Mouse (Mus musculus) layer of hippocampus, adult 2 months (tissue): ENCODE results near the gene Serhl. TPM values are rescaled to one million over a fixed set of nuclear protein-coding genes. Genes with fewer than 3 reads are reported as not detected.
"Not testable (repeated sequence)": the region's sequence is repeated elsewhere in the genome, so short reads cannot be mapped to it uniquely, and the experiment has no call there.

Experiments
- DNase-seq, 2 experiments: peaks; one replicate each; pipeline ENCODE4 v3.0.0; 2022; ENCODE audit warnings: low spot score in 2 of 2
- H3K27ac ChIP-seq: fragments of 200-600 bp; 2 replicates; pipeline ENCODE4 v1.8.1; 2022
- H3K4me3 ChIP-seq: fragments of 200-600 bp; 2 replicates; pipeline ENCODE4 v1.8.1; 2022; ENCODE audit warnings: mild to moderate bottlenecking
- CTCF ChIP-seq: fragments of 200-600 bp; conservative IDR thresholded peaks from 2 replicates; pipeline ENCODE4 v1.8.1; 2022; ENCODE audit warnings: antibody characterized with exemption, mild to moderate bottlenecking, moderate library complexity
- long read RNA-seq, 2 experiments: library from polyadenylated mRNA; stranded (forward); transcript quantifications; one replicate each; pipeline ENCODE4 v2.0.0; 2021; ENCODE audit warnings: borderline mapping rate in 2 of 2
- total RNA-seq, 2 experiments: library from RNA; stranded (reverse); gene quantifications; 2 replicates each; pipeline ENCODE4 v1.2.3; 2021

The Serhl gene
- total RNA-seq, result 10 to 100 TPM in 1 of 2 experiments, 1 to 10 TPM in 1; 7.1 to 11.8 TPM
- long read RNA-seq, experiment 1, partial matches to known transcripts, result 0 of 6 reads
- long read RNA-seq, experiment 1, other reads (novel, unspliced or antisense), result 2 of 6 reads
- long read RNA-seq, experiment 2, transcript Serhl-201 (12 exons, 1,371 nt), result major isoform, 6 of 7 reads
- long read RNA-seq, experiment 2, partial matches to known transcripts, result 0 of 7 reads
- long read RNA-seq, experiment 2, other reads (novel, unspliced or antisense), result 0 of 7 reads

DNA sequence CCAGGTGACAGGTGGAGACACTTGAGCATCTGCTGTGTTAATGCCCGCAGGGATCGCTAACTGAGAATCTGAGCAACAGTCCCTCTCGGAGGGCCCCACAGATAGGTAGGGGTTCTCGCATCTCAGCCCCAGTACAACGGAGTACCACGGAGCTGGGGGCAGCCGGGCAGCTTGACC, at the start of gene Serhl:
Gene Serhl (plus strand): TSS at position 78 of the 177 bp plus-strand sequence.
- TF ChIP-seq CTCF, result no peak
- DNase-seq, result no peak
- H3K4me3 ChIP-seq, result no peak within 1 kb of the TSS
- no peak within 1 kb of the TSS for H3K27ac ChIP-seq

DNA sequence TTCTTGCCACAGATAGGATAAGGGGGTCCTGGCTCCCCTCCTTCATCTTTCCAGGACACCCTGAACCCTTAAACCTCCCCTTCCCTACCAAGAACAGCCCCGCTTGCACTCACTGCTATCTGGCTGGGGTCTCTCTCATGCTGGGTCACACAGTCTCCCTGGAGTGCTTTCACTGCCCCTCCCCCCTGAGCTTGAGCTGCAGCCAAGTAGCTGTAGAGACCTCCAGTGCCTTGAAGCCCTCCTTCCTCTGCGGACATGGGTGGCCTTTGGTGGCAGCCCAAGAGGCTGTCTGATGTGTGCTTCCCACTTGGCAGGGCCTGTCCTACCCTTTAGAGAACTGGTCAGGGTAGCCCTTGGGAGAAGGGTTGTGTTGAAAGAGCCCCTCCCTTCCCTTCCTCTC, 49.1 kb upstream of the Serhl start:
- DNase-seq, result no peak
- Histone ChIP-seq H3K27ac (no peak overlapping the region), H3K4me3 (no peak overlapping the region)
- TF ChIP-seq CTCF, result no peak

DNA sequence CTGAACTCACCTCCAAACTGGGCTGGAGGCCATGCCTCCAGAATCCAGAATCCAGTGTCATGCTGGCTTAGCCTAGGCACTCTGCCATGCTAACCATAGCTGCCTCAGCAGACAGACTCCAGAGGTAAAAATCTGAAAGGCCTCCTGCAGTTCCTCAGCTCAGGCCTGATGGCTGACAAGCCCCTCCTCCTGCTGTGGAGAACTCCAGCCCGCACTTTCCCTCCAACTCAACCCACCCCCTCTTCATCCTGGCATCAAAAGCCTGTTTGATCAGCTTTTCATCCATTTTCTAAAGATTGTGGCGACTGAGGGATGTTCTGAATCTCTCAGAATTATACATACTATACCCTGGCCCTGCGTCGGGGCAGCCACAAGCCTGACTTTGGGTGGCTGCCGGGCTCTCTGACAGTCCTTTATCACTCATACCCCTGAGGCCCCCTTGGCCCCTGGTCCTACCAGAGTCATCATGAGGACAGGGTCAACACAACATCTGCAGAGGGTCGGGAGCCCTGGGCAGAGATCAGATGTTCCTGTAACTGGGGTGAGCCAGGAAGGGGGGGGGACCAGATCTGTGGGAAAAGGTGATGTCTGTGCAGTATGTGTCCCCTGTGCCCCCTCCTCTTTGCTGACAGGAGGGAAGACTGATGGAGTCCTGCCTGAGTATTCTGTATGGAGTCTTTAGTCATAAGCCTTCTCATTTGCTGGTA, 46.5 kb upstream of the Serhl start:
- DNase-seq, result peak; percentile 64 to 71
- TF ChIP-seq CTCF, result no peak
- Histone ChIP-seq H3K4me3 (peak overlapping the region; percentile 50), H3K27ac (peak overlapping the region; percentile 92)

DNA sequence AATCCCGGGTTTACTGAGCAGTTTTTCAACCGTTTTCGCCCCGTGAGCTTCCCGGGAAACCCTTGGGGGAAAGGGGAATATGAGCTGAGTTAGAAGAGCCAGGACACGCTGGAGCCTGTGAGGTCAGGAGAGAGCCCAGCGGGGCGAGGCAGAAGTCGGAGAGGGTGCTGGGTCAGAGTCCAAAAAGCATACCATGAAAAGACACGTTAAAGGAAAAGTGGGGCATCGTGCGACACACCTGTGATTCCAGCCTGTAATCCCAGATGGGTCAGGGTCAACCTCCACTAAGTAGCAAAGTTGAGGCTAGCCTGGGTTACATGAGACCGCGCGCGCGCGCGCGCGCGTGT, 46.0 kb upstream of the Serhl start:
- peak overlapping the region; percentile 92 for H3K27ac ChIP-seq
- H3K4me3 ChIP-seq, result peak overlapping the region; percentile 50
- DNase-seq, result no peak
- no peak for TF ChIP-seq CTCF

DNA sequence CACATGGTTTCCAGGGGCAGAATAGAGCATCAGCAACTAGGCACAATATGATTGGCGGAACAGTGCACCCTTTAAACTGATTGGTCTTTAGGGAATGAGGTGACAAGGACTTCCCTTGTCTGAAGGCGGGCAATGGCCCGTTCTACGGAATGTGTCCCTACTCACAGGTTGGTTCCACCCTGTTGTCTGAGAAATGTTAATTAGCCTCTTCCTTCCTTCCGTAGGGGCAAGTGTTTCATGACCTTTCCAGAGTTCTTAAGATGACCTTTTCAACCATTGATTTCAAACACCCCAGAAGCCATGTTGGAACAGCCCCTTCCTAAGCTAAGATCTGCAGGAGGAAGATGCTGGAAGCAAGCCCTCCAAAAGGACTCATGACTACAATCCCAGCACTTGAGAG, 43.7 kb upstream of the Serhl start:
- not testable (repeated sequence) for DNase-seq, H3K4me3 ChIP-seq, H3K27ac ChIP-seq

DNA sequence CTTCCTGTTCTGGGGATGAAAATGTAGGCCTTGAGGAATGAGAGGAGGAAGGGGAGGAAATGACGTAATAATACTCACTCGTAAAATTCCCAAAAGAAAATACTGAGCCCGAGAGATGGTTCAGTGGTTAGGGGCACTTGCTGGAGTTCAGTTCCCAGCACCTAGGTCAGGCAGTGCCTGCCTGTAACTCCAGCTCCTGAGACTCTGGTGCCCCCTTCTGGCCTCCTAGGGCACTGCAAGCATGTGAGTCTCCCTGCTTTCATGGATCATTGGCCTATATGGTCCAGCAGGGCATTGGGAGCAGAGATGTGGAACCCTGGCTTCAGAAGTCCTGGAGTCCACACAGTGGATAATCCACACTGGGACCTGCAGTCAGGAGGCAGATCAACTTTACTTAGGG, 43.0 kb upstream of the Serhl start:
- no peak for DNase-seq
- peak; percentile 60 for TF ChIP-seq CTCF
- H3K4me3 ChIP-seq, result no peak overlapping the region
- H3K27ac ChIP-seq, result no peak overlapping the region

DNA sequence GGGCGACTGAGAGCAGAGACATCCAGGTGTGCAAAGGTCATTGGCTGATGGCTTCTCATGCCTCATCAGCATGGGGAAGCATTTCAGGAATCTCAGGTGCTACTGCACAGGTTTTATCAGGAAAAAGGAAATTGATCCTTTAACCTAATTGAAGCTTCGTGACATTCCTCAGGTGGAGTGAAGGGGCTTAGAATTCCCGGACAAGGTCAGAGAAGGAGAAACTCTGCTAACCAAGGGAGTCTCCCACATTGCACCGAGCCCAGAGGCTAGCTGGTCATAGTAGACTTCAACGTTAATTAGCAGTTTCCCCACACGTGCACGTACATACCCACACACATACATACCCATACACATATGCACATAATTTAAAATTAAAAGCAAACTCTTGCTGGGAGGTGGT, 42.6 kb upstream of the Serhl start:
- DNase-seq, result no peak
- no peak overlapping the region for H3K4me3 ChIP-seq
- no peak for TF ChIP-seq CTCF
- no peak overlapping the region for H3K27ac ChIP-seq

DNA sequence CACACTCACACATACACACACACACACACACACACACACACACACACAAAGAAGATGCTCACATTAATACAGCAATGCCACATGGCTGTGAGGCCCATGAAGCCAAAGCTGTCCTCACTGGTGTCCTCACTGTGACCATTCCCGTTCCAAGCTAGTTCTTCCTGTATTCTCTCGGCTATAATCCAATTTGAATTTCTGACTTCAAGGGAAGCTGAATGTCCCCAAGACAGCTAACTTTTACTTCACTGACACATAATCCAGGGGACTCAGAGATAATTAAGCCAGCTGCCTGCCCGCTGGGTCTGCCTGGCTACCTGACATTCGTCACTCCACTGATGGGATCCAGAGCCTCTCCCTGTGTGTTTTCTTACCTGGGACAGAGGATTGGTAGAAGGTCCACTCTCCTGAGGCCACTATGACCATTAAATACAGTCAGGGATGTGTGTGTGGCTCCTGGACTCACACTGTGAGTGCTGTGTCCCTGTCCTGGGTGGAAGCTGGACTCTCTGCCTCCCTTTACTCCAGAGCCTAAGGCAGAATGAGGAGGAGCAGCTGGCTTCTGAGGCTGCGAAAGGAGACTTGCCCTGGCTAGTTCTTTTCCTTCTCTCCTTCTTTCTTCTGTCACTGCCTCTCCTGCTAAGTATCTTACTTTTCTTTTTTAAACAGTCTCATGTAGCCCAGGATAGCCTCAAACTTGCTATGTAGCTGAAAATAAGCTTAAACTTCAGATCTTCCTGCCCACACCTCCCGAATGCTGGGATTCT, 36.8 kb upstream of the Serhl start:
- no peak for TF ChIP-seq CTCF
- no peak for DNase-seq
- no peak overlapping the region for H3K27ac ChIP-seq
- H3K4me3 ChIP-seq, result no peak overlapping the region

DNA sequence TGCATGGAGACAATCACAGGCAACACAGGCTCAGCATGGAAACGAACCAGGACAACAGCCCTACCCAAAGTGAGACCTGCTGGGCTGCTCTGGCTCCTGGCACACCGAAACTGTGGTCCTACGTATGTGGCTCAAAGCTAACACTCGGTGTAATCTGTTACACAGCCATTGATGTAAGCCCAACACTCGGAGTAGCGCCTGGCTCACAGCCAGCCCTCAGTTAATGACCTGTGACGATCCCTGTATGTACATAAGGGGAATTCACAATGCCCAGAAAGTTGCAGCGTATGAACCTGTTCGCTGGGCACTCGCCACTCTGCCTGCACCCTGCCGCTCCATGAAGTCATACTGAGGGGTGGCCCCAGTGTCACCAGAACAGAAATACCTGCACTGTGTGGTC, 36.0 kb upstream of the Serhl start:
- TF ChIP-seq CTCF, result no peak
- Histone ChIP-seq H3K27ac (no peak overlapping the region), H3K4me3 (no peak overlapping the region)
- DNase-seq, result no peak

DNA sequence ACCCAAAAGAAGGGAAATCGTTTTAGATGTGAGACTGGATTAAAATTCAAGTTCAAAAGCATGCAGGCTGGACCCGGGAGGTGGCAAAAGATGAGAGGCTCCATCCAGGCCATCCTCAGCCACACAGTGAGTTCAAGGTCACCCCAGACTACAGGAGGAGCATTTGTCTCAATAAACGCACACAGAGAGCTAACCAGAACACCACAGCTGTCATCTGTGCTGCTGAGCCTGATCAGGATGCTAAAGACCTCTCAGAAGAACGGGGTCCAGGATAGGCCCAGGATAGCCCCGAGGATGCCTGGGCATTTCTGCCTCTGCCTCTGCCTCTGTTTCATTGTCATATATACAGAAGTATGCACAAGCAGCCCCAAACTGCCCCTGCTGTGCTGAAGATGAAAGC, 33.7 kb upstream of the Serhl start:
- no peak overlapping the region for H3K4me3 ChIP-seq
- no peak for TF ChIP-seq CTCF
- DNase-seq, result no peak
- peak overlapping the region; percentile 37; the same call in 1 of the 2 replicates for H3K27ac ChIP-seq

DNA sequence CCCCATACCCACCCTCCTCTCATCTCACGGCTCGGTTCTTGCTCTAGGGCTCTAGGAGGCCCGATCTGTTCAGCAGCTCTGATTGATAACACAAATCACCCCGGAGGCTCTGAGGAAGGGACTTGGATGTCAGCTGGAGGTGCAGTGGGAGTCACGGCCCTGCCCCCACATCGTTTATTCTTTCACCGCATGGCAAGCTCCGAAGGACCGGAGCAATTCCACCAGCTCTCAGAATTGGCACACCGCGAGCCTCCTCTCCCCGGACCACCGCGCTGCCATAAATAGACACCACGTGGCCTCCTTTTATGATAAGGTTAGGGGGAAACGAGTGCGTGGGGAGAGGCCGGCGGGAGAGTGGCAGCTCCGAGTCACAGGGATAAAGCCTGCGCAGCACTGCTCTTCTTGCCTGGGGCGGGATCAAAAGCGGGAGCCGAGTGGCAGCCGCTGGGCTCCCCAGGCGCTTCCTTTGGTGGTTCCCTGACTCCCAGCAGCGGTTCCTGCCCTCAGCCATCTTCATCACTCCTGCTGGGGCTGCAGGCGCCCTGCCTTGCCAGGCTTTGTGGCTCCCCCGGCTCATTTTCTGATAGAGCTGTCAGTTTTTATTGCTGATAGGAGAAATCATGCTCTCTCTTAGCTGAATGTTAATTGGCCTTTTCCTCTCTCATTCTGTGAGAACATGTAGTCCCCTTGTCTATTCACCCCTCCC, 32.8 kb upstream of the Serhl start:
- Histone ChIP-seq H3K4me3 (peak overlapping the region; percentile 59), H3K27ac (peak overlapping the region; percentile 97)
- DNase-seq, result peak; percentile 40 to 65
- TF ChIP-seq CTCF, result no peak

DNA sequence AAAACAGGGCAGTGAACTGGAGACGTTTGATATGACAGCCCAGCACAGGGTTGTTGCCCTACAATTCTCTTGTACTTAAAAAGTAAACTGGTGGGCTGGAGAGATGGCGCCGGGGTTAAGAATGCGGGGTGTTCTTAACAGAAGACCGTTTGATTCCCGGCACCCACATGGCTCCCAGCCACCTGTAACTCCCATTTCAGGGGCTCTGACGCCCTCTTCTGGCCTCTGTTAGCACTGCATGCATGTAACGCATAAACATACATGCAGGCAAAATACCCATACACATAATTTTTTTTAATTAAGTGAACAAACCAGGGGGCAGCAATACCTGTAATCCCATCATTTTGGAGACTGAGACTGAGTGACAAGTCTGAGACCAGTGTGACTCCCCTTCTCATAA, 31.8 kb upstream of the Serhl start:
- peak overlapping the region; percentile 97 for H3K27ac ChIP-seq
- no peak overlapping the region for H3K4me3 ChIP-seq
- no peak for DNase-seq
- TF ChIP-seq CTCF, result peak; percentile 66

DNA sequence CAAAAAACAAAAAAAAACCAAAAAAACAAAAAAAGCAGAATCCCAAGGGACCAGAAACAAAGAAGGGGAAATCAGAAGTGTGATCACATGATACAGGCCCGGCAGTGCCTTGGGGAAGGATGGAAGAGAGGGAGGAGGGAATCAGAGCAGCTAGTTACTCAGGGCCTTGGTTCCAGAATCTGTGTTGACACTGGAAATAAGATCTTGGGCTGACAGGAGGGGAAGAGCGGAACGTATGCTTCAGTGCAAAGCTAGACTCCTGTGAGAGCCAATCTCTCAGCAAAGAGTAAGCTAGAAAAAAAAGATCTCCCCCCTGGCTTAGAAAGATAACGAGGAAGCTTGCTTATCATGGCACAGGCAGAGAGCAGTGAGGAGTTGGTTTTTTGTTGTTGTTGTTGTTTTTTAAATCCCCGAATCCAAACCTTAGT, 30.1 kb upstream of the Serhl start:
- no peak for DNase-seq
- Histone ChIP-seq H3K4me3 (no peak overlapping the region), H3K27ac (no peak overlapping the region)
- no peak for TF ChIP-seq CTCF
